Mouse (Mus musculus) myocyte (in vitro differentiated cells): ENCODE measurements around the gene Gfra4. TPM values are rescaled to one million over a fixed set of nuclear protein-coding genes. Genes with fewer than 3 reads are reported as not detected.

Experiments used
- H3K27me3 ChIP-seq: one replicate; pipeline ENCODE4 v1.6.1; 2011; ENCODE audit not compliant: control insufficient read depth, insufficient read depth, insufficient read length
- H3K36me3 ChIP-seq: one replicate; pipeline ENCODE4 v1.6.1; 2011; ENCODE audit not compliant: control insufficient read depth, insufficient read depth
- H3K4me2 ChIP-seq: one replicate; pipeline ENCODE4 v1.6.1; 2011; ENCODE audit warnings: low read depth, control low read depth
- H3K4me3 ChIP-seq: one replicate; pipeline ENCODE4 v1.5.1; 2011; ENCODE audit warnings: mild to moderate bottlenecking, control low read depth, moderate library complexity
- H3K79me2 ChIP-seq: one replicate; pipeline ENCODE4 v1.6.1; 2011; ENCODE audit not compliant: control insufficient read depth, insufficient read depth
- H3ac ChIP-seq: one replicate; pipeline ENCODE4 v1.6.1; 2011; ENCODE audit not compliant: control insufficient read depth, insufficient read length
- CEBPB ChIP-seq: IDR thresholded peaks from 2 replicates; pipeline ENCODE4 v1.6.1; 2011; ENCODE audit warnings: mild to moderate bottlenecking, moderate library complexity; ENCODE audit not compliant: poor library complexity, insufficient read depth, severe bottlenecking
- E2F4 ChIP-seq: IDR thresholded peaks from one replicate; pipeline ENCODE4 v1.6.1; 2011; ENCODE audit warnings: mild to moderate bottlenecking, control low read depth, moderate library complexity; ENCODE audit not compliant: insufficient read depth
- MAX ChIP-seq: IDR thresholded peaks from one replicate; pipeline ENCODE4 v1.6.1; 2011; ENCODE audit warnings: low read depth, mild to moderate bottlenecking, control low read depth
- MYOD1 ChIP-seq, 3 experiments: IDR thresholded peaks; one replicate each; pipeline ENCODE4 v1.6.1; 2011; ENCODE audit warnings: control low read depth in 2 of 3, low read depth in 2 of 3, mild to moderate bottlenecking in 2 of 3, moderate library complexity in 1 of 3; ENCODE audit not compliant: insufficient read length in 2 of 3, control insufficient read depth in 1 of 3
- MYOG ChIP-seq, 3 experiments: IDR thresholded peaks; one replicate each; pipeline ENCODE4 v1.6.1; 2011; ENCODE audit warnings: control low read depth in 2 of 3, low read depth in 2 of 3, mild to moderate bottlenecking in 2 of 3; ENCODE audit not compliant: insufficient read length in 2 of 3, control insufficient read depth in 1 of 3, insufficient read depth in 1 of 3
- POLR2A ChIP-seq: IDR thresholded peaks from one replicate; pipeline ENCODE4 v1.6.1; 2011; ENCODE audit warnings: low read depth, mild to moderate bottlenecking, control low read depth, moderate library complexity; ENCODE audit not compliant: insufficient read length
- POLR2AphosphoS2 ChIP-seq: IDR thresholded peaks from one replicate; pipeline ENCODE4 v1.6.1; 2011; ENCODE audit warnings: low read depth, control low read depth; ENCODE audit not compliant: insufficient read length
- REST ChIP-seq: IDR thresholded peaks from one replicate; pipeline ENCODE4 v1.6.1; 2011; ENCODE audit warnings: mild to moderate bottlenecking, control low read depth, moderate library complexity; ENCODE audit not compliant: insufficient read depth, insufficient read length
- SRF ChIP-seq: IDR thresholded peaks from one replicate; pipeline ENCODE4 v1.6.1; 2011; ENCODE audit warnings: low read depth; ENCODE audit not compliant: control insufficient read depth, insufficient read length
- TCF12 ChIP-seq: IDR thresholded peaks from one replicate; pipeline ENCODE4 v1.6.1; 2011; ENCODE audit warnings: mild to moderate bottlenecking, control low read depth; ENCODE audit not compliant: poor library complexity, insufficient read depth, severe bottlenecking
- TCF3 ChIP-seq: IDR thresholded peaks from one replicate; pipeline ENCODE4 v1.6.1; 2011; ENCODE audit warnings: low read depth, control low read depth; ENCODE audit not compliant: insufficient read length
- USF1 ChIP-seq: IDR thresholded peaks from one replicate; pipeline ENCODE4 v1.6.1; 2011; ENCODE audit warnings: low read depth, mild to moderate bottlenecking, control low read depth, moderate library complexity
- polyA plus RNA-seq: library from polyadenylated mRNA; unstranded; fragments of >200 nt; fragmentation: generic; extraction: Trizol; gene quantifications from one replicate; pipeline ENCODE4 v1.2.1, GENCODE M21; 2012; ENCODE audit warnings: missing spikeins

Gene Gfra4
- polyA plus RNA-seq, 1 experiment, result 2.2 TPM

GRCm38 (mm10) chr2:131053851-131054645, 11.2 kb upstream of the Gfra4 start:
- Histone ChIP-seq H3K27me3 (peaks cover 45% of the 10 kb centered on the region), H3K36me3 (no peaks in the 10 kb centered on the region), H3K4me3 (no peak overlapping the region), H3ac (no peak overlapping the region), H3K79me2 (no peaks in the 10 kb centered on the region), H3K4me2 (no peak overlapping the region)
- no peak for TF ChIP-seq USF1
- TF ChIP-seq REST, result no peak
- no peak for TF ChIP-seq TCF12
- no peak for TF ChIP-seq MAX
- TF ChIP-seq MYOD1 (IDR thresholded peaks at IDR 0.05; ENCODE audit: control insufficient read depth in 1 of 3, insufficient read length in 2 of 3, low read depth in 2 of 3), result no peak
- TF ChIP-seq SRF, result no peak
- no peak for TF ChIP-seq POLR2AphosphoS2
- no peak for TF ChIP-seq CEBPB
- no peak for TF ChIP-seq MYOG (IDR thresholded peaks at IDR 0.05; ENCODE audit: control insufficient read depth in 1 of 3, insufficient read depth in 1 of 3, insufficient read length in 2 of 3, low read depth in 2 of 3)
- TF ChIP-seq E2F4, result no peak
- TF ChIP-seq TCF3, result no peak
- no peak for TF ChIP-seq POLR2A

DNA sequence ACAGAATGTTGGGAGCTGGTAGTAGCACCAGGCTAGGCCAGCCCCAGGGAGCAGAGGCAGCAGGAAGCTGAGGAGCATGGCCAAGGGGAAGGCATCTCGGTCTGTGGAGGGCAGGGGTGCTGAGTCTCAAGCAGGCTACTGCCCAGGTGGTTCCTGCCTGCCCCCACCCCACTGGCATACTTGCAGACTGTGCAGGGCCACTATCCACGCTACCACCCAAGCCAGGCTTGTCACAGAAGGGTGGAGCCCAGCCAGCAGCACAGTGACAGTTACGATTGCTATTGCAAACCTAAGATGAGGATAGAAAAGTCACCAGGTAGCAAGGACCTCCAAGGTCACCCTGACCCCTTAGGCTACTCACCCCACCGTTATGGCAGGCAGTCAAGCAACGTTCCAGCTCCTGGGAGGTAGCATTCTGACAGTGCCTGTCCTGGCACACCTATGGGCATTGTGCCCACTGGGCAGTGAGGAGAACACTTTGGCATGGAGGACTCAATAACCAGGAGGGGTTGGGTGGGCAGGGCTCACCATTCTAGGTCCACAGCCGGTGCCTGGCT, 10.1 kb upstream of the Gfra4 start:
- Histone ChIP-seq H3K79me2 (no peaks in the 10 kb centered on the region), H3K36me3 (no peaks in the 10 kb centered on the region), H3K4me3 (no peak overlapping the region), H3K27me3 (peaks cover 45% of the 10 kb centered on the region), H3K4me2 (no peak overlapping the region), H3ac (no peak overlapping the region)
- TF ChIP-seq POLR2AphosphoS2, result no peak
- TF ChIP-seq REST, result no peak
- TF ChIP-seq MYOG (IDR thresholded peaks at IDR 0.05; ENCODE audit: control insufficient read depth in 1 of 3, insufficient read depth in 1 of 3, insufficient read length in 2 of 3, low read depth in 2 of 3), result no peak
- TF ChIP-seq TCF12, result no peak
- TF ChIP-seq MAX, result no peak
- TF ChIP-seq TCF3, result no peak
- no peak for TF ChIP-seq E2F4
- TF ChIP-seq MYOD1 (IDR thresholded peaks at IDR 0.05; ENCODE audit: control insufficient read depth in 1 of 3, insufficient read length in 2 of 3, low read depth in 2 of 3), result no peak
- no peak for TF ChIP-seq SRF
- no peak for TF ChIP-seq CEBPB
- no peak for TF ChIP-seq POLR2A
- no peak for TF ChIP-seq USF1

DNA sequence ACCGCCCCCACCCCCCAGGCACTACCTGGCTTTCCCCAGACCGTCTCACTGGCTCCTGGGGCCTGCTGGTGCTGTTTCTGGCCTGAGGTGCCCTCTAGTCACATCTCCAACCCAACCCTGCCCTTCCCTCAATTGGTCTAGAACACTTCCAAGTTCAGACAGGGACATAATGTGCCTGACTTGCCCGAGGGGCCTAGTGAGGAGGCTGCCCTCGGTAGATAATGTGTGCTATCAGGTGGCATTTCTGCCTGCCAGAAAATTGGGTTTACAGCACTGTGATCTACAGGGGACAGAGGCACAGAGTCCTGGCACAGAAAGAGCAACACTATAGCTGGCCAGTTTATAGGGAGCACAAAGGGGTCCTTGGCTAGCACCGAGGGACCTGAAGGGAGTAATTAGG, 9.2 kb upstream of the Gfra4 start:
- H3K4me2 ChIP-seq, result no peak overlapping the region
- peaks cover 45% of the 10 kb centered on the region for H3K27me3 ChIP-seq
- H3K4me3 ChIP-seq, result no peak overlapping the region

GRCm38 (mm10) chr2:131046025-131046424, 3.1 kb upstream of the Gfra4 start:
- no peaks in the 10 kb centered on the region for H3K36me3 ChIP-seq
- H3K4me2 ChIP-seq, result no peak overlapping the region
- TF ChIP-seq TCF3 (no peak), POLR2A (no peak), MYOD1 (IDR thresholded peaks at IDR 0.05; ENCODE audit: control insufficient read depth in 1 of 3, insufficient read length in 2 of 3, low read depth in 2 of 3) (no peak), TCF12 (no peak), MAX (no peak), REST (no peak), MYOG (IDR thresholded peaks at IDR 0.05; ENCODE audit: control insufficient read depth in 1 of 3, insufficient read depth in 1 of 3, insufficient read length in 2 of 3, low read depth in 2 of 3) (no peak), SRF (no peak), CEBPB (no peak)
- peaks cover 11% of the 10 kb centered on the region for H3K27me3 ChIP-seq
- H3K4me3 ChIP-seq, result no peak overlapping the region
- H3K79me2 ChIP-seq, result no peaks in the 10 kb centered on the region
- H3ac ChIP-seq, result no peak overlapping the region

More for the DNA sequence above, 9.2 kb upstream of the Gfra4 start:
- no peak for TF ChIP-seq MYOD1 (IDR thresholded peaks at IDR 0.05; ENCODE audit: control insufficient read depth in 1 of 3, insufficient read length in 2 of 3, low read depth in 2 of 3)
- no peak for TF ChIP-seq MAX
- no peak for TF ChIP-seq TCF3
- TF ChIP-seq SRF, result no peak
- TF ChIP-seq MYOG (IDR thresholded peaks at IDR 0.05; ENCODE audit: control insufficient read depth in 1 of 3, insufficient read depth in 1 of 3, insufficient read length in 2 of 3, low read depth in 2 of 3), result no peak
- no peak for TF ChIP-seq USF1
- no peak for TF ChIP-seq REST
- no peak for TF ChIP-seq POLR2AphosphoS2
- TF ChIP-seq TCF12, result no peak
- TF ChIP-seq CEBPB, result no peak
- no peak for TF ChIP-seq POLR2A
- TF ChIP-seq E2F4, result no peak
- no peaks in the 10 kb centered on the region for H3K79me2 ChIP-seq
- no peaks in the 10 kb centered on the region for H3K36me3 ChIP-seq
- no peak overlapping the region for H3ac ChIP-seq
